ENCODE assay signal across 9 mouse cellular contexts in genomic region chr13:104962716-104963411, GRCm38 (mm10).
DNase-seq lines count a peak whose midpoint lies in the region; ATAC-seq and TF ChIP-seq lines count a peak whose summit lies in the region.
"Had no signal": no experiment of that assay in that cellular context is flagged by ENCODE, and none has a peak within 500 bp of the region (broad histone marks: within the 10 kb centered on the region; RNA-seq: fewer than 3 reads in every experiment).

No protein-coding gene starts in this region.

- H3K9ac ChIP-seq in liver, embryonic 11.5 days (ENCODE audit: low read depth, low read length), result no peak overlapping the region
- H3K9ac ChIP-seq: embryonic facial prominence, embryonic 15.5 days had no signal

- TF ChIP-seq CTCF in cortical plate, adult 2 months (IDR thresholded peaks at IDR 0.05; ENCODE audit: extremely low read depth, insufficient read depth, low read length), result no peak

- no peaks in the 10 kb centered on the region for H3K36me3 ChIP-seq in liver, embryonic 11.5 days (ENCODE audit: control insufficient read depth, insufficient read depth, low read length)
- H3K36me3 ChIP-seq: embryonic facial prominence, embryonic 15.5 days had no signal

- H3K4me3 ChIP-seq in liver, embryonic 11.5 days (ENCODE audit: low read depth, low read length), result no peak overlapping the region
- no peak overlapping the region for H3K4me3 ChIP-seq in cortical plate, adult 2 months (ENCODE audit: insufficient read depth, low read length)
- H3K4me3 ChIP-seq: embryonic facial prominence, embryonic 15.5 days had no signal

- H3K9me3 ChIP-seq in liver, embryonic 11.5 days (ENCODE audit: control insufficient read depth, low read length), result no peaks in the 10 kb centered on the region
- H3K9me3 ChIP-seq: embryonic facial prominence, embryonic 15.5 days had no signal

- no peak for ATAC-seq in liver, embryonic 11.5 days (replicated peaks; ENCODE audit: low FRiP score)
- ATAC-seq in activated CD4-positive, CD25-positive, alpha-beta regulatory T cell, adult 4 months, result no peak

- no peak for TF ChIP-seq POLR2A in cortical plate, adult 2 months (IDR thresholded peaks at IDR 0.05; ENCODE audit: extremely low read depth, insufficient read depth, low read length)

- WGBS in liver, embryonic 11.5 days, result 80% methylated on average over 11 of the region's 11 CpGs

- peak; percentile 5 for DNase-seq in liver
- no peak for DNase-seq in liver, embryonic 11.5 days (ENCODE audit: low spot score)
- peak; percentile 74 to 79 for DNase-seq in layer of hippocampus, adult 8-10 months (ENCODE audit: low spot score in 2 of 2)
- peak; percentile 61 to 80 for DNase-seq in right cerebral cortex, postnatal 10 days (ENCODE audit: low spot score in 2 of 2)
- no peak for DNase-seq in retina, postnatal 1 day
- no peak for DNase-seq in gastrocnemius, adult 8-10 months (ENCODE audit: low spot score in 2 of 2)

- H3K4me2 ChIP-seq in liver, embryonic 11.5 days, result no peak overlapping the region
- H3K4me2 ChIP-seq: embryonic facial prominence, embryonic 15.5 days had no signal

- H3K27me3 ChIP-seq in liver, embryonic 11.5 days (replicated peaks; ENCODE audit: control insufficient read depth, insufficient read depth, low read length), result no peaks in the 10 kb centered on the region
- H3K27me3 ChIP-seq: embryonic facial prominence, embryonic 15.5 days had no signal

- no peaks in the 10 kb centered on the region for H3K4me1 ChIP-seq in liver, embryonic 11.5 days (replicated peaks; ENCODE audit: control insufficient read depth, insufficient read depth, low read length)
- peaks cover 14% of the 10 kb centered on the region for H3K4me1 ChIP-seq in cortical plate, adult 2 months (ENCODE audit: control insufficient read depth, insufficient read depth, low read length)

- no peak overlapping the region for H3K27ac ChIP-seq in liver, embryonic 11.5 days (ENCODE audit: low read depth, low read length)
- H3K27ac ChIP-seq in cortical plate, adult 2 months (ENCODE audit: insufficient read depth, low read length), result peak overlapping the region; percentile 61
- H3K27ac ChIP-seq: embryonic facial prominence, embryonic 15.5 days had no signal

Comparison
In these comparisons a context has a peak if more than half of its experiments do, and no peak if none do; other contexts are left out.
1. DNase-seq: peak in liver (single experiment), layer of hippocampus, adult 8-10 months (2 of 2) and right cerebral cortex, postnatal 10 days (2 of 2); none in liver, embryonic 11.5 days (single experiment), retina, postnatal 1 day (single experiment) and gastrocnemius, adult 8-10 months (0 of 2).